Mouse (Mus musculus) cerebellum, adult 11-12 months (tissue): ENCODE measurements around the gene Gm10142.
A peak's percentile ranks its signal among the peaks of the same experiment; 100 is the strongest.
"Not testable (repeated sequence)": the region's sequence is repeated elsewhere in the genome, so short reads cannot be mapped to it uniquely, and the experiment has no call there.

Source experiments
- DNase-seq: peaks from one replicate; pipeline ENCODE4 v3.0.0; 2022

Gm10142 gene

GRCm38 (mm10) chr10:77715507-77715906 lies at the start of gene Gm10142:
TSS of gene Gm10142 (plus strand) at chr10:77715807.
- no peak for DNase-seq

- DNase-seq = no peak
Measured at GRCm38 (mm10) chr10:77666342-77666741, 49.3 kb upstream of the Gm10142 start.

- DNase-seq = no peak
Measured at GRCm38 (mm10) chr10:77667402-77667801, 48.2 kb upstream of the Gm10142 start.

- DNase-seq = no peak
Measured at GRCm38 (mm10) chr10:77670710-77671109, 44.9 kb upstream of the Gm10142 start.

GRCm38 (mm10) chr10:77671519-77671918 lies 44.1 kb upstream of the Gm10142 start:
- DNase-seq = no peak

- DNase-seq = no peak
Measured at GRCm38 (mm10) chr10:77673765-77674164, 41.8 kb upstream of the Gm10142 start.

- DNase-seq = no peak
Measured at GRCm38 (mm10) chr10:77677562-77677961, 38.0 kb upstream of the Gm10142 start.

GRCm38 (mm10) chr10:77682994-77683393 lies 32.6 kb upstream of the Gm10142 start:
- DNase-seq = no peak

- DNase-seq = no peak
Measured at GRCm38 (mm10) chr10:77684181-77684580, 31.4 kb upstream of the Gm10142 start.

- no peak for DNase-seq
Measured at GRCm38 (mm10) chr10:77685895-77686664, 29.5 kb upstream of the Gm10142 start, which contains the start of gene Tspear. TSS of gene Tspear (plus strand) at chr10:77686569.

- DNase-seq = no peak
Measured at GRCm38 (mm10) chr10:77687021-77687420, 28.6 kb upstream of the Gm10142 start.

GRCm38 (mm10) chr10:77690356-77690807 lies 25.2 kb upstream of the Gm10142 start, which contains the start of gene Gm19402:
TSS of gene Gm19402 (minus strand) at chr10:77690757.
- not testable (repeated sequence) for DNase-seq

GRCm38 (mm10) chr10:77697133-77697532 lies 18.5 kb upstream of the Gm10142 start, which contains the start of gene Gm9508:
TSS of gene Gm9508 (minus strand) at chr10:77697233.
- no peak for DNase-seq

- DNase-seq = no peak
Measured at GRCm38 (mm10) chr10:77706326-77706725, 9.3 kb upstream of the Gm10142 start, which contains the start of gene Gm10272. TSS of gene Gm10272 (plus strand) at chr10:77706626.

- DNase-seq = no peak
Measured at GRCm38 (mm10) chr10:77709831-77710230, 5.8 kb upstream of the Gm10142 start.

GRCm38 (mm10) chr10:77711157-77711556 lies 4.5 kb upstream of the Gm10142 start, which contains the start of gene Gm10024:
TSS of gene Gm10024 (plus strand) at chr10:77711457.
- DNase-seq = not testable (repeated sequence)

GRCm38 (mm10) chr10:77713734-77714133 lies 1.9 kb upstream of the Gm10142 start:
- no peak for DNase-seq

- DNase-seq = not testable (repeated sequence)
Measured at GRCm38 (mm10) chr10:77720299-77720698, 4.7 kb downstream of the Gm10142 start, which contains the start of gene Krtap12-1. TSS of gene Krtap12-1 (plus strand) at chr10:77720599.

- no peak for DNase-seq
Measured at GRCm38 (mm10) chr10:77724855-77725254, 9.2 kb downstream of the Gm10142 start.

GRCm38 (mm10) chr10:77726186-77726585 lies 10.6 kb downstream of the Gm10142 start, which contains the start of gene Gm10100:
TSS of gene Gm10100 (plus strand) at chr10:77726486.
- peak; percentile 6 for DNase-seq

- DNase-seq = no peak
Measured at GRCm38 (mm10) chr10:77728280-77728679, 12.7 kb downstream of the Gm10142 start.

- no peak for DNase-seq
Measured at GRCm38 (mm10) chr10:77729241-77729640, 13.6 kb downstream of the Gm10142 start.

GRCm38 (mm10) chr10:77735928-77736327 lies 20.3 kb downstream of the Gm10142 start:
- DNase-seq = no peak

- no peak for DNase-seq
Measured at GRCm38 (mm10) chr10:77738929-77739328, 23.3 kb downstream of the Gm10142 start.
